19 mouse cellular contexts compared by ENCODE assay signal in genomic region chr9:108726116-108726515, GRCm38 (mm10). TPM values are rescaled to one million over a fixed set of nuclear protein-coding genes. Genes with fewer than 3 reads are reported as not detected.
DNase-seq lines count a peak whose midpoint lies in the region.
"Had no signal": no experiment of that assay in that cellular context is flagged by ENCODE, and none has a peak within 500 bp of the region (broad histone marks: within the 10 kb centered on the region; RNA-seq: fewer than 3 reads in every experiment).

No protein-coding gene starts in this region.

- DNase-seq in heart, adult 11 months, result peak; percentile 71
- DNase-seq in heart, embryonic 10.5 days (ENCODE audit: low spot score), result no peak
- peak; percentile 19 for DNase-seq in right cerebral cortex, adult 18-20 months
- DNase-seq in right cerebral cortex, postnatal 14 days, result no peak
- DNase-seq in ZHBTc4 (ENCODE audit: low read depth, low spot score), result peak; percentile 47
- DNase-seq in kidney, adult 18-20 months, result no peak
- DNase-seq in yolk sac, embryonic 10.5 days (ENCODE audit: low spot score), result no peak
- DNase-seq: adrenal gland, adult 2 months; adrenal gland, postnatal 25 days; cerebellum, adult 11 months; cerebellum, adult 8-10 months; cerebellum, postnatal 25 days; gastrocnemius, postnatal 10 days; heart, postnatal 36 days had no signal

- 83% methylated on average over 5 of the region's 5 CpGs for WGBS in heart, embryonic 10.5 days

- no peaks in the 10 kb centered on the region for H3K9me3 ChIP-seq in heart, embryonic 10.5 days
- H3K9me3 ChIP-seq: embryonic facial prominence, embryonic 13.5 days; forebrain, embryonic 13.5 days; heart, embryonic 13.5 days; hindbrain, embryonic 15.5 days had no signal

- H3K4me1 ChIP-seq in heart, embryonic 10.5 days, result no peaks in the 10 kb centered on the region
- H3K4me1 ChIP-seq: embryonic facial prominence, embryonic 13.5 days; forebrain, embryonic 13.5 days; heart, embryonic 13.5 days; hindbrain, embryonic 15.5 days had no signal

- H3K4me3 ChIP-seq in heart, embryonic 10.5 days, result no peak overlapping the region
- H3K4me3 ChIP-seq: embryonic facial prominence, embryonic 13.5 days; forebrain, embryonic 13.5 days; heart, embryonic 13.5 days; hindbrain, embryonic 15.5 days had no signal

- no peaks in the 10 kb centered on the region for H3K27me3 ChIP-seq in heart, embryonic 10.5 days (ENCODE audit: insufficient read depth, poor library complexity, severe bottlenecking)
- H3K27me3 ChIP-seq: CH12.LX; embryonic facial prominence, embryonic 13.5 days; forebrain, embryonic 13.5 days; heart, embryonic 13.5 days; hindbrain, embryonic 15.5 days had no signal

- no peak overlapping the region for H3K27ac ChIP-seq in heart, embryonic 10.5 days
- H3K27ac ChIP-seq: embryonic facial prominence, embryonic 13.5 days; forebrain, embryonic 13.5 days; heart, embryonic 13.5 days; hindbrain, embryonic 15.5 days had no signal

- H3K36me3 ChIP-seq in heart, embryonic 10.5 days, result peaks cover 6% of the 10 kb centered on the region; the same call in 1 of the 2 replicates

RNA-seq across cellular contexts. Expression of gene Prkar2a, which starts 37.0 kb away (rescaled TPM):
- 26.5 and 29.1 TPM in 2 replicates for polyA plus RNA-seq in heart, embryonic 10.5 days (2016; fragmentation: Nextera tagmentation; extraction: Ambion mirVana)

RNA-seq across cellular contexts. Expression of gene Ip6k2, which starts 57.5 kb away (rescaled TPM):
- 48.1 and 63.9 TPM in 2 replicates for polyA plus RNA-seq in heart, embryonic 10.5 days (2016; fragmentation: Nextera tagmentation; extraction: Ambion mirVana)

Comparison
In these comparisons a context has a peak if more than half of its experiments do, and no peak if none do; other contexts are left out.
1. DNase-seq: peak in heart, adult 11 months (single experiment), right cerebral cortex, adult 18-20 months (single experiment) and ZHBTc4 (single experiment); none in heart, embryonic 10.5 days (single experiment), right cerebral cortex, postnatal 14 days (single experiment), kidney, adult 18-20 months (single experiment) and yolk sac, embryonic 10.5 days (single experiment).